Mouse (Mus musculus): ENCODE results near the gene Rbfox2.

DNA sequence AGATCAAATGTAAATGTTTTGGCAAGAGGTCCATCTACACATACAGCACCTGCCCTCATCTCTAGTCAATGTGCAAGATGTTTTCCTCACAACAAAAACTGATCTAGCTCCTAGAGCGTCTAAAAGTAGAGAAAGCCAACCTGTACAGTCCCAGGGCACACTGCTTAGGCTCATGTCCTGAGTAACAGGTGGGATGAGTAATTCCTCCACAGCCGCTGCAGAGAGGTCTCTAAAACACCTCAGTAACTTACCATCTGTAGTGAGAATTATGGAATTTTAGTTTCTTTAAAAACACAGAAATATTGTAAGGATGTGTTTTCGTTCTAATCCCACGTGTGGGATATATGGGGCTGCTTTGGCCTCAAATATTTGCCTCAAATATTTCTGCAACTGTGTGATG is 50.0 kb downstream of the Rbfox2 start:
- TF ChIP-seq CTCF (IDR thresholded peaks at IDR 0.05; ENCODE audit: low read depth, low read length) (no peak), GATA1 (IDR thresholded peaks at IDR 0.05; ENCODE audit: borderline replicate concordance, low read length) (no peak)

All from G1E (cell line).